Mouse (Mus musculus) kidney, postnatal 0 days (tissue): ENCODE results near the gene Macrod2. TPM values are rescaled to one million over a fixed set of nuclear protein-coding genes. Genes with fewer than 3 reads are reported as not detected.

ENCODE experiments used
- ATAC-seq: fragments of 200-750 bp; cut with Nextera tagmentation; replicated peaks from 2 replicates; pipeline ENCODE4 v1.8.0; 2017; ENCODE audit warnings: low read depth, moderate number of reproducible peaks, moderate TSS enrichment, moderate library complexity; ENCODE audit not compliant: low FRiP score
- DNase-seq: peaks from one replicate; pipeline ENCODE4 v3.0.0-alpha.2; 2016; ENCODE audit warnings: low spot score
- H3K27ac ChIP-seq: fragments of 300-500 bp; sonication (generic); 2 replicates; pipeline ENCODE4 v1.5.1; 2014; ENCODE audit warnings: mild to moderate bottlenecking
- H3K27me3 ChIP-seq: fragments of 300-500 bp; sonication (generic); 2 replicates; pipeline ENCODE4 v1.6.1; 2014; ENCODE audit warnings: low read length, mixed read lengths; ENCODE audit not compliant: insufficient read depth
- H3K36me3 ChIP-seq: fragments of 300-500 bp; sonication (generic); 2 replicates; pipeline ENCODE4 v1.6.1; 2014; ENCODE audit warnings: low read length, mixed read lengths; ENCODE audit not compliant: insufficient read depth
- H3K4me1 ChIP-seq: fragments of 300-500 bp; sonication (generic); replicated peaks from 2 replicates; pipeline ENCODE4 v1.6.1; 2014; ENCODE audit warnings: antibody characterized with exemption, low read length, mixed read lengths; ENCODE audit not compliant: insufficient read depth
- H3K4me2 ChIP-seq: fragments of 300-500 bp; sonication (generic); 2 replicates; pipeline ENCODE4 v1.6.1; 2014; ENCODE audit warnings: mild to moderate bottlenecking, low read length, moderate library complexity, mixed read lengths
- H3K4me3 ChIP-seq: fragments of 300-500 bp; sonication (generic); replicated peaks from 2 replicates; pipeline ENCODE4 v1.5.1; 2014; ENCODE audit warnings: low read depth, low read length
- H3K9ac ChIP-seq: fragments of 300-500 bp; sonication (generic); 2 replicates; pipeline ENCODE4 v1.6.1; 2014; ENCODE audit warnings: low read depth, low read length
- H3K9me3 ChIP-seq: fragments of 300-500 bp; sonication (generic); replicated peaks from 2 replicates; pipeline ENCODE4 v1.6.1; 2016; ENCODE audit warnings: low read length, inconsistent platforms, mixed read lengths
- CTCF ChIP-seq: IDR thresholded peaks from 2 replicates; pipeline ENCODE4 v1.5.1; 2016; ENCODE audit warnings: antibody characterized with exemption, low read depth, mild to moderate bottlenecking, moderate library complexity
- WGBS: fragments of 180-500 bp; shearing (Covaris S2); extraction: QIAGEN DNeasy Blood & Tissue Kit; methylation state at CpG from one replicate; pipeline ENCODE4 v1.1.7; 2014; 5-methylcytosine and 5-hydroxymethylcytosine counted together
- polyA plus RNA-seq: library from polyadenylated mRNA; unstranded; fragments of >200 nt; fragmentation: Nextera tagmentation; extraction: Ambion mirVana; gene quantifications from 2 replicates; pipeline ENCODE4 v1.2.1, GENCODE M21; 2015

The Macrod2 gene
- polyA plus RNA-seq, 1 experiment from 2014 or later, result 28.6 TPM

DNA sequence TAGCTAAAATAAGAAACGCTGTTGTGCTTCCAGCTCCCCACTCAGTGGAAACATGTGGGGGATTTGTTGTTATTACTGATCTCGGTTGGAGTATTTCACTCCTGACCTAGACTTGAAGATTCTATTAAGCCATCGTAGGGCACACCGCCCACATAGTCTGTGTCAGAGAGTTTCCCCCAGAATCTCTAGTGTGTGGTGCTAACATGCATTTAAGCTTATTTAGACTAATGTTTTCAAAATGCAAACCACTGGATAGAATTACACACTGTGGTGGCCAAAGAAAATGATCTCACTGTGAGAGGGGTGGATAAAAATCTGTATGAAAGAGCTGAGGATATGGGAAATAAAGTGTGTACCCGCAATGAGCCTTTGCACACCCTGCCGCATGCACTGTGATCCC, 834.7 kb downstream of the Macrod2 start:
- Histone ChIP-seq H3K27me3 (no peaks in the 10 kb centered on the region), H3K9me3 (no peaks in the 10 kb centered on the region), H3K9ac (no peak overlapping the region), H3K4me1 (no peaks in the 10 kb centered on the region), H3K27ac (no peak overlapping the region), H3K4me2 (no peak overlapping the region), H3K4me3 (no peak overlapping the region), H3K36me3 (no peaks in the 10 kb centered on the region)
- 34% methylated on average over 6 of the region's 6 CpGs for WGBS
- peak; percentile 12 for DNase-seq
- no peak for ATAC-seq
- no peak for TF ChIP-seq CTCF

DNA sequence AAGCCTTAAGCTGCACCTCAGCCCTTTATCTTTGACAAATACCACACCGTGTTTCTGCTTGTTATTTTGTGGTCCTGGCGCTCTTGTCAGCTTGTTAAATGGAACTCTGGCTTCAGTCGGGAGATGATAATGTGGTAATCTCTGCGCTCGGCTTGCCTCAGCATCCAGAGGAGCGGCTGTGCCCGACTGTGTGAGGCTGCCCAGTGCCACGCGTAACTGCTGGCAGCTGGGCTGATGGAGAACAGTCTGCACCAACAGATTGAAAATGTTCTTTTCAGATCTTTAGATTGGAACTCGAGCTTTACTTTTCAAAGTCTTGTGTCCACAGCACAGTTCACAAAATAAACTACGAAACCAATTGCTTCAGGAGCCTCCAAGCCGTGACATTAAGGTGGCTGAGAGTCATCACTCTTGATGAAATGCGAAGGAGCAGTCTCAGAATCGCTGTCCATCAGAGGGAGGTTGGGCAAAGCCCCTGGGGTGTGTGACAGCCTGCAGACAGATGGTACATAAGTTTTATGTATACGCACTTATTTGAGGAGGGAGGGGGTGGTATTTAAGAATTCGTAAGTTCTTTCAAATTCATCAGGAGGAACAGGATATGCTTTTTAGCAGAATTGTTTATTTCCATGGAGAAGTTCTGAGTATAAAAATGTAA, 836.0 kb downstream of the Macrod2 start:
- Histone ChIP-seq H3K4me2 (no peak overlapping the region), H3K36me3 (no peaks in the 10 kb centered on the region), H3K4me1 (no peaks in the 10 kb centered on the region), H3K27ac (no peak overlapping the region), H3K27me3 (no peaks in the 10 kb centered on the region), H3K4me3 (no peak overlapping the region), H3K9ac (no peak overlapping the region), H3K9me3 (no peaks in the 10 kb centered on the region)
- ATAC-seq (no peak), DNase-seq (no peak)
- 45% methylated on average over 16 of the region's 16 CpGs for WGBS
- TF ChIP-seq CTCF, result no peak

DNA sequence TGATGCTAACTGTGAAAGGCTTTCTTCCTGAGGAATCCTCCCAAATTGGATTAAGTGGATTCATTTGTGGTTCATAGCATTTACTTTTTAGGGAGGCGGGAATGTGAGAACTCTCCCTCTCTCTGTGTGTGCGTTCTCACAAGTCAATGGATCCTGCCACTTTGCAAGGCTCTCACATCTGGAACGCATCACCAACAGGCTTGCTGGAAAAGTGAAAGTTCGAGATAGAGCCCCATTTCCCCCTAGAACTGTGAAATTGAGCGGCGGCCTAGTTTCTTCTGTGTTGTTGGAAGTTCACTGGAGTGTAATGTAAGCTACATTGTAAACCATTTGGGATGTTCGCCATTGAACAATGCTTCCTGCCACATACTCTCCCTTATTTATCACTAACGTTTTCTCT, 839.2 kb downstream of the Macrod2 start:
- 43% methylated on average over 8 of the region's 8 CpGs for WGBS
- ATAC-seq (no peak), DNase-seq (peak; percentile 32)

DNA sequence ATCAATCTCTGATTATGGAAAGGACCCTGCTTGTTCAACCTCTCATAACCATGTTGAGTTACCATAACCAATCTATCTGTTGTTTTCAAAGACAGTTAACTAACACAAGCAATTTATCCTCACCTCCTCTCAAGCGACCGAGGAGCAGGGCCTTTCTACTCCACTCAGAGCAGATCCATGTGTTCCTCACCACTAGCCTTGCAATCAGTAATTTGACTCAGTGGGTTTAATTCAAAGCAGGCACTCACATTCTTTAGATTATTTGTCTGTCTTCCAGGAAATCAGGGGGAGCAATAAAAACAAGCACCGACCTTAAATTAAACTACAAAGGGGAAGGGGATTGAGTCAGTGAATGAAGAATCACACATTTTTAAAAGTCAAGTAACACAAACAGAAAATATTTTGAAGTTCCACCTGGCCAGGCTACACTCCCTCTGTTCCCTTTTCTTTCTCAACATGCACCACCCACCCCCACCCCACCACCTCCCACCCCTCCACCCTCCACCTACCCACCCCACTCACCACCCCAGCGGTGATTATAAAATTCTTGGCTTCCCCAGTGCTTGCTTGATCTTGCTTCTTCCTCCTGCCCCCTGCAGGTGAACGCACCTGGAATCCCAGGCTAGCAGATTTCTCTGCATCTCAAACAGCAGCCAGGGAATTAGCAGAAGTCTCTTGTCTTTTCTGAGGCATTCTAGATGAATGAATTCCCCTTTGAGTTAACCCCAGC, 839.8 kb downstream of the Macrod2 start:
- no peaks in the 10 kb centered on the region for H3K36me3 ChIP-seq
- no peak; the same call in 1 of the 2 replicates for ATAC-seq
- no peak overlapping the region for H3K27ac ChIP-seq

More for the DNA sequence above, 839.2 kb downstream of the Macrod2 start:
- Histone ChIP-seq H3K9me3 (no peaks in the 10 kb centered on the region), H3K4me2 (no peak overlapping the region), H3K27me3 (no peaks in the 10 kb centered on the region), H3K36me3 (no peaks in the 10 kb centered on the region), H3K27ac (no peak overlapping the region), H3K4me3 (no peak overlapping the region), H3K9ac (no peak overlapping the region), H3K4me1 (no peaks in the 10 kb centered on the region)
- TF ChIP-seq CTCF, result no peak

DNA sequence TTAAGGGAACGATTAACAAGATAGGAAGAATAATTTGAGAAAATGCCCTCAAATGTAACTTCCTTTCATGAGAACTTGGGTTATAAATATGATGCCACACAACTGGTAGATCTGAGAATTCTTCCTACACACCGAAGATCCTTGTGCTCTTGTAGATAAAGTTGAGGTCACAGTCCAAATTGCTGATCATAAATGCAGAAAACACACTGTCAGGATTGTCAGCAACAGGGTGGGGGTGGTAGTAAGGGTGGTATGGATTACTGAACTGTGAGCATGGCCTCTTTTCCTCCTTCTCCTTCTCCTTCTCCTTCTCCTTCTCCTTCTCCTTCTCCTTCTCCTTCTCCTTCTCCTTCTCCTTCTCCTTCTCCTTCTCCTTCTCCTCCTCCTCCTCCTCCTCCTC, 852.6 kb downstream of the Macrod2 start:
- no peak for TF ChIP-seq CTCF
- 32% methylated on average over 2 of the region's 2 CpGs for WGBS
- Histone ChIP-seq H3K4me3 (no peak overlapping the region), H3K27me3 (no peaks in the 10 kb centered on the region), H3K9me3 (no peaks in the 10 kb centered on the region), H3K4me2 (no peak overlapping the region), H3K9ac (no peak overlapping the region), H3K27ac (no peak overlapping the region), H3K4me1 (no peaks in the 10 kb centered on the region), H3K36me3 (no peaks in the 10 kb centered on the region)
- no peak for DNase-seq
- no peak for ATAC-seq

More for the DNA sequence above, 839.8 kb downstream of the Macrod2 start:
- no peaks in the 10 kb centered on the region for H3K9me3 ChIP-seq
- H3K4me3 ChIP-seq, result no peak overlapping the region
- H3K9ac ChIP-seq, result no peak overlapping the region
- H3K4me2 ChIP-seq, result no peak overlapping the region
- no peaks in the 10 kb centered on the region for H3K4me1 ChIP-seq
- 19% methylated on average over 5 of the region's 5 CpGs for WGBS
- H3K27me3 ChIP-seq, result no peaks in the 10 kb centered on the region
- TF ChIP-seq CTCF, result peak; percentile 41; the same call in 1 of the 2 replicates
- peak; percentile 62 for DNase-seq

DNA sequence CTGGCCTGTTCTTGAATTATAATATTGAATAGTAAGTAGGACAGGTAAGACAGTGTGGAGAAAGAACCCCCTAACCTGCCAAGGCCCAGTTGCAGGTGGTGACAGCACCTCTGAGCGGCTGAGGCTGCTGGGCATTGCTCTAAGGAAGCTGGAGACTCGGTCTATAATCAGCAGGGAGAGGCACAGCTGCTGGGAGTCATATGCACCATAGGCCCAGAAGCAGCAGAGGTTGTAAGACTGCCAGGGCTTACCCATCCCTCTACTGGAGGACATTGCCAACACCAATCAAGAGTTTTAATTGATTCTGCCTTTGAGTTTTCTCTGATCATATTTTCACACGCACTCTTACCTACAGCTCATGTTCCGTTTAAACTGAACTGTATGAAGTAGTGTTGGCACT, 869.5 kb downstream of the Macrod2 start:
- WGBS, result 83% methylated on average over 4 of the region's 4 CpGs
- Histone ChIP-seq H3K9me3 (no peaks in the 10 kb centered on the region), H3K27me3 (no peaks in the 10 kb centered on the region), H3K27ac (no peak overlapping the region), H3K4me2 (no peak overlapping the region), H3K36me3 (no peaks in the 10 kb centered on the region), H3K4me3 (no peak overlapping the region), H3K4me1 (no peaks in the 10 kb centered on the region), H3K9ac (no peak overlapping the region)
- TF ChIP-seq CTCF, result no peak
- no peak for DNase-seq
- no peak for ATAC-seq
